Mouse (Mus musculus): ENCODE data around the gene Irak1bp1.

Gene Irak1bp1

GRCm38 (mm10) chr9:82877078-82877477, 47.7 kb downstream of the Irak1bp1 start:
- no peak for DNase-seq (ENCODE audit: low spot score)

GRCm38 (mm10) chr9:82884177-82884576, 54.8 kb downstream of the Irak1bp1 start:
- no peak for DNase-seq (ENCODE audit: low spot score)

- DNase-seq (ENCODE audit: low spot score): no peak
Measured at GRCm38 (mm10) chr9:82888645-82889044, 59.3 kb downstream of the Irak1bp1 start.

Data from yolk sac, embryonic 10.5 days (tissue).